Mouse (Mus musculus) liver, adult 2 months (tissue): ENCODE results near the gene Atg4a. TPM values are rescaled to one million over a fixed set of nuclear protein-coding genes. Genes with fewer than 3 reads are reported as not detected.

Experiments used
- DNase-seq: peaks from one replicate; pipeline ENCODE4 v3.0.0-alpha.2; 2011; ENCODE audit warnings: low read depth, low spot score; ENCODE audit errors: extremely low read depth
- H3K27ac ChIP-seq: fragments of 200-500 bp; replicated peaks from 2 replicates; pipeline ENCODE4 v1.5.1; 2012; ENCODE audit warnings: low read depth, mild to moderate bottlenecking, control low read depth, inconsistent platforms, low read length; ENCODE audit not compliant: insufficient read depth
- H3K27me3 ChIP-seq: fragments of 200-500 bp; 2 replicates; pipeline ENCODE4 v1.6.1; 2012; ENCODE audit warnings: mild to moderate bottlenecking, moderate library complexity, low read length, inconsistent platforms; ENCODE audit not compliant: control insufficient read depth, insufficient read depth
- H3K36me3 ChIP-seq: fragments of 200-500 bp; 2 replicates; pipeline ENCODE4 v1.6.1; 2012; ENCODE audit warnings: low read length, inconsistent platforms; ENCODE audit not compliant: control insufficient read depth, insufficient read depth
- H3K4me1 ChIP-seq: fragments of 200-500 bp; 2 replicates; pipeline ENCODE4 v1.6.1; 2011; ENCODE audit warnings: low read length; ENCODE audit not compliant: control insufficient read depth, insufficient read depth
- H3K4me3 ChIP-seq: fragments of 200-500 bp; 2 replicates; pipeline ENCODE4 v1.5.1; 2011; ENCODE audit warnings: low read depth, mild to moderate bottlenecking, control low read depth, low read length, moderate library complexity; ENCODE audit not compliant: insufficient read depth
- H3K79me2 ChIP-seq: fragments of 200-500 bp; 2 replicates; pipeline ENCODE4 v1.6.1; 2012; ENCODE audit warnings: inconsistent platforms, mild to moderate bottlenecking, low read length, moderate library complexity; ENCODE audit not compliant: control insufficient read depth, insufficient read depth
- H3K9ac ChIP-seq: fragments of 200-500 bp; 2 replicates; pipeline ENCODE4 v1.6.1; 2012; ENCODE audit warnings: low read depth, mild to moderate bottlenecking, control low read depth, inconsistent platforms, low read length
- CTCF ChIP-seq: fragments of 200-500 bp; IDR thresholded peaks from 2 replicates; pipeline ENCODE4 v1.5.1; 2011; ENCODE audit warnings: low read depth, low read length, control low read depth
- POLR2A ChIP-seq: fragments of 200-500 bp; IDR thresholded peaks from 2 replicates; pipeline ENCODE4 v1.6.1; 2011; ENCODE audit warnings: low read length, control low read depth; ENCODE audit not compliant: insufficient read depth; ENCODE audit errors: extremely low read depth
- WGBS: fragments of 180-500 bp; shearing (Covaris S2); methylation state at CpG from one replicate; pipeline ENCODE4 v1.1.7; 2018; 5-methylcytosine and 5-hydroxymethylcytosine counted together
- polyA plus RNA-seq: library from polyadenylated mRNA; depleted of rRNA; stranded (reverse); fragments of >200 nt; gene quantifications from 2 replicates; pipeline ENCODE4 v1.2.3, GENCODE M21; 2012; rRNA removed
- total RNA-seq: library from RNA; depleted of rRNA; stranded (reverse); fragments of >200 nt; gene quantifications from 2 replicates; pipeline ENCODE4 v1.2.3, GENCODE M21; 2014; rRNA removed

The Atg4a gene
- total RNA-seq (10.7 and 16.7 TPM in 2 replicates), polyA plus RNA-seq (2.4 and 2.5 TPM in 2 replicates)

GRCm38 (mm10) chrX:140956272-140956940, at the start of gene Atg4a, which contains the start of gene Psmd10:
Atg4a (plus strand) TSS chrX:140956907.
Psmd10 (minus strand) TSS chrX:140956728.
- H3K79me2 ChIP-seq, result no peaks in the 10 kb centered on the region
- DNase-seq, result peak; percentile 95
- H3K27ac ChIP-seq, result peak within 1 kb of the TSS; percentile 58; the same call in 1 of the 2 replicates
- no peaks in the 10 kb centered on the region; the same call in 1 of the 2 replicates for H3K4me1 ChIP-seq
- peak within 1 kb of the TSS; percentile 64 for H3K4me3 ChIP-seq
- under 1% methylated on average over 23 of the region's 23 CpGs for WGBS
- TF ChIP-seq CTCF (no peak), POLR2A (no peak)
- H3K36me3 ChIP-seq, result peaks cover 2% of the 10 kb centered on the region; the same call in 1 of the 2 replicates
- H3K27me3 ChIP-seq, result no peaks in the 10 kb centered on the region
- peak within 1 kb of the TSS; percentile 73 for H3K9ac ChIP-seq

GRCm38 (mm10) chrX:140907360-140907759, 49.3 kb upstream of the Atg4a start, which contains the start of gene Vsig1:
Vsig1 (plus strand) TSS chrX:140907608.
- Histone ChIP-seq H3K4me3 (no peak within 1 kb of the TSS), H3K27me3 (no peaks in the 10 kb centered on the region), H3K36me3 (no peaks in the 10 kb centered on the region), H3K4me1 (no peaks in the 10 kb centered on the region), H3K79me2 (no peaks in the 10 kb centered on the region), H3K27ac (no peak within 1 kb of the TSS), H3K9ac (no peak within 1 kb of the TSS)
- TF ChIP-seq POLR2A, result no peak
- TF ChIP-seq CTCF, result no peak
- DNase-seq, result peak; percentile 0
- WGBS, result 23% methylated on average over 7 of the region's 7 CpGs

- no peak overlapping the region for H3K27ac ChIP-seq
- H3K9ac ChIP-seq, result no peak overlapping the region
- WGBS, result 87% methylated on average over 6 of the region's 6 CpGs
- H3K36me3 ChIP-seq, result no peaks in the 10 kb centered on the region
- TF ChIP-seq POLR2A (no peak), CTCF (no peak)
- no peak for DNase-seq
- H3K79me2 ChIP-seq, result no peaks in the 10 kb centered on the region
- no peak overlapping the region for H3K4me3 ChIP-seq
- H3K4me1 ChIP-seq, result no peaks in the 10 kb centered on the region
- no peaks in the 10 kb centered on the region for H3K27me3 ChIP-seq
Measured at GRCm38 (mm10) chrX:140921321-140921720, 35.4 kb upstream of the Atg4a start.

GRCm38 (mm10) chrX:140932066-140932465, 24.6 kb upstream of the Atg4a start:
- 70% methylated on average over 3 of the region's 3 CpGs for WGBS
- no peaks in the 10 kb centered on the region for H3K4me1 ChIP-seq
- H3K27me3 ChIP-seq, result no peaks in the 10 kb centered on the region
- no peak overlapping the region for H3K9ac ChIP-seq
- H3K27ac ChIP-seq, result no peak overlapping the region
- H3K36me3 ChIP-seq, result no peaks in the 10 kb centered on the region
- TF ChIP-seq CTCF, result no peak
- TF ChIP-seq POLR2A, result no peak
- no peak overlapping the region for H3K4me3 ChIP-seq
- no peak for DNase-seq
- H3K79me2 ChIP-seq, result no peaks in the 10 kb centered on the region

- TF ChIP-seq CTCF, result no peak
- TF ChIP-seq POLR2A, result no peak
- Histone ChIP-seq H3K36me3 (no peaks in the 10 kb centered on the region), H3K9ac (no peak overlapping the region), H3K27me3 (no peaks in the 10 kb centered on the region), H3K79me2 (no peaks in the 10 kb centered on the region), H3K4me1 (no peaks in the 10 kb centered on the region), H3K4me3 (no peak overlapping the region), H3K27ac (no peak overlapping the region)
- 59% methylated on average over 3 of the region's 3 CpGs for WGBS
- DNase-seq, result no peak
Measured at GRCm38 (mm10) chrX:140933263-140933662, 23.4 kb upstream of the Atg4a start.

GRCm38 (mm10) chrX:140936271-140936670, 20.4 kb upstream of the Atg4a start:
- TF ChIP-seq POLR2A (no peak), CTCF (no peak)
- no peak overlapping the region for H3K4me3 ChIP-seq
- no peaks in the 10 kb centered on the region for H3K79me2 ChIP-seq
- no peaks in the 10 kb centered on the region for H3K36me3 ChIP-seq
- no peaks in the 10 kb centered on the region for H3K27me3 ChIP-seq
- no peak overlapping the region for H3K27ac ChIP-seq
- WGBS, result 38% methylated on average over 5 of the region's 5 CpGs
- no peak overlapping the region for H3K9ac ChIP-seq
- no peak for DNase-seq
- no peaks in the 10 kb centered on the region for H3K4me1 ChIP-seq
